22 mouse cellular contexts compared by ENCODE assay signal in the genomic region with DNA sequence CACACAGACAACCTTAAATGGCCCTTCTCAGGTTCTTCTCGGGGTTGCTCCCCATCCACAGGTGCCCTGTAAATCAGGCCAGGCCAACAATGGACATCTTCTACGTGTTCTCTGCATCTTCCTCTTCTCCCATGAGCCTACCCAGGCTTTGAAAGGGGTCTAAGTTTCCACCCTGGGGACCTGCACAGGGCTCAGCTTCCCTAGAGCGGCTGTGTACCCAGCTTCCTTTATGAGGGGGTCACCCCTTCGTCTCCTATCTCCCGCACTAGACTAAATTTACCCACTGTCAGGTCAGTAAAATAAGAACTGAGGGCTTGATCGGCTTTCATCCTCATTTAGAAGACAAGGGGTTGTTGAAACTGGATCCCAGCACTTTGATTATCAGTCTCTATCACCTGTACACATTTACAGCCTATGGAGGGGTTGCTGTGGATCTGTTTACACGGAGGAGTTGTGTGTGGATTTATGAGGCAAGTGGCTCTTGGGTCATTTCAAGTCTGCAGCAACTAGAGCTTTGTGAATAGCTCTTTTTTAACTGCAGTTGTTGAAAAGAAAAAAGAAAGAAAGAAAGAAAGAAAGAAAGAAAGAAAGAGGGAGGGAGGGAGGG.
DNase-seq lines count a peak whose midpoint lies in the region; ATAC-seq lines count a peak whose summit lies in the region.
"Had no signal": no experiment of that assay in that cellular context is flagged by ENCODE, and none has a peak within 500 bp of the region (broad histone marks: within the 10 kb centered on the region; RNA-seq: fewer than 3 reads in every experiment).

No protein-coding gene starts in this region.

- H3K4me2 ChIP-seq in kidney, embryonic 14.5 days (replicated peaks; ENCODE audit: low read depth, low read length), result no peak overlapping the region
- no peak overlapping the region for H3K4me2 ChIP-seq in kidney, embryonic 16.5 days (replicated peaks; ENCODE audit: low read depth, low read length)
- H3K4me2 ChIP-seq: embryonic facial prominence, embryonic 12.5 days; forebrain, embryonic 13.5 days; forebrain, embryonic 15.5 days had no signal

- peak; percentile 86 for ATAC-seq in kidney, embryonic 14.5 days (ENCODE audit: low FRiP score, low TSS enrichment)
- ATAC-seq in kidney, embryonic 16.5 days (ENCODE audit: low FRiP score, low TSS enrichment), result peak; percentile 74; the same call in 1 of the 2 replicates
- ATAC-seq: activated CD4-positive, CD25-positive, alpha-beta regulatory T cell, adult 4 months; CD4-positive, CD25-positive, alpha-beta regulatory T cell, adult 4 months; forebrain, embryonic 13.5 days; forebrain, embryonic 15.5 days; Patski had no signal

- H3K27me3 ChIP-seq in kidney, embryonic 14.5 days (ENCODE audit: control insufficient read depth, insufficient read depth, low read length), result no peaks in the 10 kb centered on the region
- H3K27me3 ChIP-seq in kidney, embryonic 16.5 days (ENCODE audit: insufficient read depth, low read length), result no peaks in the 10 kb centered on the region
- H3K27me3 ChIP-seq in limb, embryonic 10.5 days (ENCODE audit: low read depth, poor library complexity, severe bottlenecking), result no peaks in the 10 kb centered on the region
- H3K27me3 ChIP-seq: embryonic facial prominence, embryonic 12.5 days; forebrain, embryonic 13.5 days; forebrain, embryonic 15.5 days; Patski had no signal

- no peak overlapping the region for H3K4me3 ChIP-seq in kidney, embryonic 14.5 days (ENCODE audit: low read length)
- H3K4me3 ChIP-seq in kidney, embryonic 16.5 days (ENCODE audit: low read length), result no peak overlapping the region
- H3K4me3 ChIP-seq in limb, embryonic 10.5 days, result no peak overlapping the region
- H3K4me3 ChIP-seq: embryonic facial prominence, embryonic 10.5 days; embryonic facial prominence, embryonic 12.5 days; forebrain, embryonic 13.5 days; forebrain, embryonic 15.5 days had no signal

- H3K4me1 ChIP-seq in kidney, embryonic 14.5 days (ENCODE audit: control insufficient read depth, insufficient read depth, low read length), result 0 out of 2 replicates have a peak, but pooled peaks cover 3% of the 10 kb centered on the region
- no peaks in the 10 kb centered on the region for H3K4me1 ChIP-seq in kidney, embryonic 16.5 days (ENCODE audit: insufficient read depth, low read length)
- H3K4me1 ChIP-seq in limb, embryonic 10.5 days, result no peaks in the 10 kb centered on the region
- H3K4me1 ChIP-seq: embryonic facial prominence, embryonic 10.5 days; embryonic facial prominence, embryonic 12.5 days; forebrain, embryonic 13.5 days; forebrain, embryonic 15.5 days had no signal

- no peaks in the 10 kb centered on the region for H3K9me3 ChIP-seq in kidney, embryonic 14.5 days (ENCODE audit: control insufficient read depth, low read length)
- H3K9me3 ChIP-seq in kidney, embryonic 16.5 days (ENCODE audit: low read length), result no peaks in the 10 kb centered on the region
- no peaks in the 10 kb centered on the region for H3K9me3 ChIP-seq in limb, embryonic 10.5 days (replicated peaks)
- H3K9me3 ChIP-seq: embryonic facial prominence, embryonic 10.5 days; embryonic facial prominence, embryonic 12.5 days; forebrain, embryonic 13.5 days; forebrain, embryonic 15.5 days had no signal

- H3K36me3 ChIP-seq in kidney, embryonic 14.5 days (ENCODE audit: control insufficient read depth, insufficient read depth, low read length), result no peaks in the 10 kb centered on the region
- no peaks in the 10 kb centered on the region for H3K36me3 ChIP-seq in kidney, embryonic 16.5 days (ENCODE audit: insufficient read depth, low read length)
- H3K36me3 ChIP-seq in limb, embryonic 10.5 days, result no peaks in the 10 kb centered on the region
- H3K36me3 ChIP-seq: embryonic facial prominence, embryonic 10.5 days; embryonic facial prominence, embryonic 12.5 days; forebrain, embryonic 15.5 days; G1E had no signal

- 23% methylated on average over 7 of the region's 7 CpGs for WGBS in kidney, embryonic 14.5 days
- 28% methylated on average over 7 of the region's 7 CpGs for WGBS in kidney, embryonic 16.5 days
- WGBS in limb, embryonic 10.5 days, result 54% methylated on average over 7 of the region's 7 CpGs

- no peak overlapping the region for H3K9ac ChIP-seq in kidney, embryonic 14.5 days (ENCODE audit: low read depth, low read length)
- H3K9ac ChIP-seq in kidney, embryonic 16.5 days (replicated peaks; ENCODE audit: low read length), result no peak overlapping the region
- H3K9ac ChIP-seq: embryonic facial prominence, embryonic 12.5 days; forebrain, embryonic 13.5 days; forebrain, embryonic 15.5 days had no signal

- DNase-seq in kidney, adult 9 months, result no peak
- DNase-seq in kidney, postnatal 4 days, result no peak
- peak; percentile 25 for DNase-seq in limb, embryonic 10.5 days (ENCODE audit: low spot score)
- DNase-seq: adrenal gland, adult 8-10 months; adrenal gland, postnatal 14 days; adrenal gland, postnatal 36 days; B cell, adult 2 months; cerebellum, adult 11-12 months; cerebellum, adult 2 months; cerebellum, adult 9-10 months; cerebellum, postnatal 10 days; cerebellum, postnatal 25 days had no signal

- no peak overlapping the region for H3K27ac ChIP-seq in kidney, embryonic 14.5 days (ENCODE audit: low read depth, low read length)
- H3K27ac ChIP-seq in kidney, embryonic 16.5 days (ENCODE audit: low read length), result peak overlapping the region; percentile 59
- no peak overlapping the region for H3K27ac ChIP-seq in limb, embryonic 10.5 days
- H3K27ac ChIP-seq: embryonic facial prominence, embryonic 10.5 days; embryonic facial prominence, embryonic 12.5 days; forebrain, embryonic 13.5 days; forebrain, embryonic 15.5 days had no signal
